Mouse (Mus musculus): ENCODE data around the gene Creb3l2. TPM values are rescaled to one million over a fixed set of nuclear protein-coding genes. Genes with fewer than 3 reads are reported as not detected.

The Creb3l2 gene
- polyA plus RNA-seq (2014; fragmentation: Illumina TruSeq; extraction: RNeasy Lipid Tissue Mini Kit (QIAGEN cat#74804); ENCODE audit: low replicate concordance), result 47.2 TPM

DNA sequence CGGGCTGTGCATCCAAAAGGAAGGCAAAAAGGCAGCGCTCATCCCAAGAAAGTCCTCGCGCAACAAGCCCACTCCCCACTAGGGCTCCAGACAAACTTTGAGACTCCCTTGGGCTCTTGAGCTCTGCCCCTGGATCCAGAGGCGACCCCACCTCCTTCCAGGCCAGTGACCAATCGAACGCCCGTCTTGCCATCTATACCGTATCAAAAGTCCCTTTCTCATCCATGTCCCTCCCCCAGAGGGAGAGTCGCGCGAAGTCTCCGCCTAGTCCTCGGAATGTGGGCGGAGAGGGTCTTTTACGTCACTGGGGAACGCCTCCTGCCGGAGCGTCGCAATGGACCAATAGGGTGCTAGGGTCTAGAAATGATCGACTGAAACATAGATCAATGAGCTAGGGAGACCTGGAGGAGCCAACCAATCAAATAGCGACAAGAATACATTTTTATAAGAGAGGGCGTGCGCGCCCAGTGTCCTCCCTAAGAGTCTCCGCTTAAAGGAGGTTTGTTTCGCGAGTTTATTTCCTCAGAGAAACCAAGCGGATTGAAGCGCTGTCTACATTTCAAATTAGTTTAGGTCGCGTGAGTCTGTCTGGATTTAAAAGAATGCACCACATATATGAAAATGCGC, at the start of gene Creb3l2:
Creb3l2 (minus strand) TSS at position 106 of the 627 bp plus-strand sequence.

DNA sequence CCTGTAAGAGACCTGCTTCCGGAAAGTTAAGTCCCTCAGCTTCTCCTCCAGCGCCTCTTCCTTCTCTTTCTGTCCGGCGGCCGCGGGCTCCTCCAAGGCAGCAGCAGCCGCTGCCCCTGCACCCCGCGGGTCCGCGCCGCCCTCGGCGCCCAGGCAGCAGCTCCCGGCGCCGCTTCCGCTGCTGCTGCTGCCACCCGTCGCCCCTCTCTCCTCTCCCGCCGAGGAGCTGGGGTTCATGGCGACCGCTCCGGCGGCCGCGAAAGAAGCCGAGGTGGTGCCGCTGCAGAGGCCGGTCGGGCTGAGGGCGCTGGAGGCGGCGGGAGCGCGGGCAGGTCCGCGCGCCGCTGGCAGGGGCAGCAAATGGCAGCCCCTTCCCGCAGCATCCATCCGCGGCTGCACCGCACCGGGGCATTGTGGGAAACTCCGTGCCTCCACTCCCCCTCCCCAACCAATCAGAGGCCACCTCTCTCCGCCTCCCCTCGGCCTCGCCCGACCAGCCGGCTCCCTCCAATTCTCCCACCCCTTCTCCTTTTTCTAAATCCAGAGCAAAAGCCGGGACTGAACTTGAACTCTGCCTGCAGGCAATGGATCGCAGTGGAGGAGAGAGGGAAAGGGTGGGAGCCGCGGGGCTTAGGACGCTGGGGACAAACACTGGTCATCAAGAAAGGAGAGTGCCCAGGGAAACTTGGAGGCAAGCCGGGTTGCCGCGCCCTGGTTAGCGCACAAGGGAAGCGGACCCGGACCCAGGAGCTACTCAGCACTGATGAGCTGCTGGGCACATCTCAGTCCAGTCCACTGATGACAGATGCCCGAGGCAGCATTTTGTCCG, 142.2 kb downstream of the Creb3l2 start, which contains the start of gene Dgki:
Dgki (minus strand) TSS at position 623 of the 829 bp plus-strand sequence.

Other genes starting within 250 kb of the Creb3l2 start
- 0.30 TPM for gene Dgki, start 142.0 kb downstream of the Creb3l2 start, polyA plus RNA-seq (2014; fragmentation: Illumina TruSeq; extraction: RNeasy Lipid Tissue Mini Kit (QIAGEN cat#74804); ENCODE audit: low replicate concordance)
- 0.63 TPM for gene Akr1d1, start 88.0 kb upstream of the Creb3l2 start, polyA plus RNA-seq (2014; fragmentation: Illumina TruSeq; extraction: RNeasy Lipid Tissue Mini Kit (QIAGEN cat#74804); ENCODE audit: low replicate concordance)